Mouse (Mus musculus): ENCODE data around the gene Lrig1.

- no peak for TF ChIP-seq CTCF (IDR thresholded peaks at IDR 0.05; ENCODE audit: control insufficient read depth, insufficient read depth, insufficient read length)
- TF ChIP-seq USF1 (IDR thresholded peaks at IDR 0.05; ENCODE audit: low read depth) = no peak
- TF ChIP-seq MAX (IDR thresholded peaks at IDR 0.05) = no peak
- no peak for TF ChIP-seq CEBPB (IDR thresholded peaks at IDR 0.05; ENCODE audit: low read depth)
Observed at GRCm38 (mm10) chr6:94697423-94697822, 2.5 kb downstream of the Lrig1 start.
